Mouse (Mus musculus): ENCODE data around the gene Ncapd2. TPM values are rescaled to one million over a fixed set of nuclear protein-coding genes. Genes with fewer than 3 reads are reported as not detected.

Gene Ncapd2
- total RNA-seq, 2 experiments from 2014 or later = 24.3 to 28.5 TPM

- TF ChIP-seq CTCF (conservative IDR thresholded peaks at IDR 0.05) = no peak
- H3K27ac ChIP-seq = peak overlapping the region; percentile 60; the same call in 1 of the 2 replicates
- no peak overlapping the region for H3K4me3 ChIP-seq
- DNase-seq (ENCODE audit: low spot score in 2 of 2) = no peak
Observed at GRCm38 (mm10) chr6:125159773-125160557, 31.5 kb downstream of the Ncapd2 start.

GRCm38 (mm10) chr6:125158944-125159492, 32.5 kb downstream of the Ncapd2 start:
- no peak for DNase-seq (ENCODE audit: low spot score in 2 of 2)
- no peak for TF ChIP-seq CTCF (conservative IDR thresholded peaks at IDR 0.05)
- Histone ChIP-seq H3K4me3 (no peak overlapping the region), H3K27ac (no peak overlapping the region)

- Histone ChIP-seq H3K4me3 (no peak overlapping the region), H3K27ac (peak overlapping the region; percentile 25; the same call in 1 of the 2 replicates)
- TF ChIP-seq CTCF (conservative IDR thresholded peaks at IDR 0.05) = no peak
- no peak for DNase-seq (ENCODE audit: low spot score in 2 of 2)
Observed at GRCm38 (mm10) chr6:125156903-125157614, 34.4 kb downstream of the Ncapd2 start.

GRCm38 (mm10) chr6:125156491-125156890, 35.0 kb downstream of the Ncapd2 start:
- DNase-seq (ENCODE audit: low spot score in 2 of 2) = no peak
- Histone ChIP-seq H3K27ac (no peak overlapping the region), H3K4me3 (no peak overlapping the region)
- no peak for TF ChIP-seq CTCF (conservative IDR thresholded peaks at IDR 0.05)

GRCm38 (mm10) chr6:125155262-125155661, 36.2 kb downstream of the Ncapd2 start:
- no peak for DNase-seq (ENCODE audit: low spot score in 2 of 2)
- TF ChIP-seq CTCF (conservative IDR thresholded peaks at IDR 0.05) = no peak
- Histone ChIP-seq H3K4me3 (no peak overlapping the region), H3K27ac (no peak overlapping the region)

GRCm38 (mm10) chr6:125154550-125154949, 37.0 kb downstream of the Ncapd2 start:
- TF ChIP-seq CTCF (conservative IDR thresholded peaks at IDR 0.05) = peak; percentile 60
- no peak for DNase-seq (ENCODE audit: low spot score in 2 of 2)
- no peak overlapping the region for H3K4me3 ChIP-seq
- H3K27ac ChIP-seq = no peak overlapping the region

- no peak for DNase-seq (ENCODE audit: low spot score in 2 of 2)
- TF ChIP-seq CTCF (conservative IDR thresholded peaks at IDR 0.05) = no peak
- Histone ChIP-seq H3K27ac (no peak overlapping the region), H3K4me3 (no peak overlapping the region)
Observed at GRCm38 (mm10) chr6:125153682-125154081, 37.8 kb downstream of the Ncapd2 start.

- Histone ChIP-seq H3K4me3 (no peak overlapping the region), H3K27ac (peak overlapping the region; percentile 12)
- TF ChIP-seq CTCF (conservative IDR thresholded peaks at IDR 0.05) = no peak
- no peak for DNase-seq (ENCODE audit: low spot score in 2 of 2)
Observed at GRCm38 (mm10) chr6:125153018-125153389, 38.5 kb downstream of the Ncapd2 start.

GRCm38 (mm10) chr6:125152212-125153017, 39.1 kb downstream of the Ncapd2 start:
- no peak overlapping the region for H3K4me3 ChIP-seq
- no peak for DNase-seq (ENCODE audit: low spot score in 2 of 2)
- TF ChIP-seq CTCF (conservative IDR thresholded peaks at IDR 0.05) = no peak
- H3K27ac ChIP-seq = peak overlapping the region; percentile 12

- Histone ChIP-seq H3K27ac (peak overlapping the region; percentile 94), H3K4me3 (peak overlapping the region; percentile 95)
- TF ChIP-seq CTCF (conservative IDR thresholded peaks at IDR 0.05) = no peak
- DNase-seq (ENCODE audit: low spot score in 2 of 2) = no peak
Observed at GRCm38 (mm10) chr6:125149569-125149950, 41.9 kb downstream of the Ncapd2 start.

- peak overlapping the region; percentile 95 for H3K4me3 ChIP-seq
- H3K27ac ChIP-seq = peak overlapping the region; percentile 94
- peak in 1 of 2 experiments; percentile 53 for DNase-seq (ENCODE audit: low spot score in 2 of 2)
- TF ChIP-seq CTCF (conservative IDR thresholded peaks at IDR 0.05) = no peak
Observed at GRCm38 (mm10) chr6:125148926-125149568, 42.5 kb downstream of the Ncapd2 start.

GRCm38 (mm10) chr6:125148251-125148925, 43.1 kb downstream of the Ncapd2 start:
- DNase-seq (ENCODE audit: low spot score in 2 of 2) = peak in 1 of 2 experiments; percentile 45
- H3K4me3 ChIP-seq = peak overlapping the region; percentile 95
- no peak for TF ChIP-seq CTCF (conservative IDR thresholded peaks at IDR 0.05)
- H3K27ac ChIP-seq = peak overlapping the region; percentile 94
